Mouse (Mus musculus): ENCODE results near the gene Rgs6. TPM values are rescaled to one million over a fixed set of nuclear protein-coding genes. Genes with fewer than 3 reads are reported as not detected.

The Rgs6 gene
- total RNA-seq, 2 experiments from 2014 or later = not detected

DNA sequence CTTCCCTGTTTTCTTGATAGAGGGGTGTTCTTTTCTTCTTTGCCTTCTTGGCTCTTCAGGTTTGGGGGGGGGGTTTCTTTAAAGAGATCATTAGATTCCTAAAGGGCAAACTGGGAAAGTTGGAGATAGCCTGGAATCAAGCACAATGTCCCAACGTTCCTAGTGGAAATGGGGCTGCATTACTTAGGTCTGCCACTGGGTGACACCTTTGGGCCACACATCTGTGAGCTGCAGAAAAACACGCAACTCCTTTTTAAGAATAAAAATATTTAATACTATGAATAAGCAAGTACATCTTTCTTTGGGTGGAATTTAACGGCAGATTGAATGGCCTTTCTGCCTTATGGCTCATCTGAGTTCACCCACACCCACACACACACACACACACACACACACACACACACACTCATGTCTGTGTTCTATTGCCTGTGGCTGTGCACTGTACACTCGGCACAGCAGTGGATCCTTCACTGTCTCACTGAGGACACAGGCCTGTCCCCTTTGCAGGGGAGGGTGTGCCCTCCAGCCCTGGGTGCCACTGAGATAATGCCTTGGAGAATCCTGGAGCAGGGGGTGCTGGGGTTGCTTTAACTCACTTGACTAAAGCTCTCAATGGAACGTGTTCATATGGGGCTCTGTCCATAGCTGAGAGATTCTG, 526.4 kb downstream of the Rgs6 start:
- no peak for ATAC-seq (ENCODE audit: poor library complexity, severe bottlenecking)

DNA sequence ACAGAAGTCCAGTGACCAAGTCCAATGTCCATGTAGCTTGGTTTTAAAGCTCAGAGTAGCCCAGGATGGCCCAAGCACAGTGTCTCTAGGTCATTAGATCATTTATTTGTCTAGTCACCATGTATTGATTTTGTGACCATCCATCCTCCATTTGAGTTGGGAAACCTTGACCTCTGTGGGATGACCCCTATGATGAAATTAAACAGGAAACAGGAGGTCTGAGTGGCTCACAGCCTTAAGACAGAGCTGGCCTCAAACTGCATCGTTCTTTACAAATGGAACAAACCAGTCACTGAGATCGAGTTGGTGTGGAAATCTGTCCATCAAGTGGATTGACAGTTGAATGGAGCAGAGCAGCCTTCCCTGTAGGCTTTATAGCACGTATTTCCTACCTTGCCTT, 536.0 kb downstream of the Rgs6 start:
- ATAC-seq (ENCODE audit: poor library complexity, severe bottlenecking) = no peak

DNA sequence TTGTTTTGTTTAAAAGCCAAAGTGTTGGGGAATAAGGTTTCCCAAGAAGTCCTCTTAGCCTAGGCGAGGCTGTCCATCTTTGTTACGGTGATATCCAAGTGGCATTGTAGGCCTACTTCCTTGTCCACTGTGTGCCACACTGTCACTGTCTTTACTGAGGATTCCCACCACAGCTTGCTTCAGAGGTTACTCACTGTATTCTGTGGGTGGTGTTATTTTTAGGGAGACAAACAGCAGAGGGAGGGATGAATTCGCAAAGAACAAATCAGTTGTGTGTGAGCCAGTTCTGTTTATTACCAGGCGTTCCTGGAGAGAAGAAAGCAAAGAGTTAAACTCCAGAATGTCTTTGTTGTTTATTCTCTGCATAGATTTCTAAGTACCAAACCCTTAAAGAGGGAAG, 537.2 kb downstream of the Rgs6 start:
- ATAC-seq (ENCODE audit: poor library complexity, severe bottlenecking) = no peak

DNA sequence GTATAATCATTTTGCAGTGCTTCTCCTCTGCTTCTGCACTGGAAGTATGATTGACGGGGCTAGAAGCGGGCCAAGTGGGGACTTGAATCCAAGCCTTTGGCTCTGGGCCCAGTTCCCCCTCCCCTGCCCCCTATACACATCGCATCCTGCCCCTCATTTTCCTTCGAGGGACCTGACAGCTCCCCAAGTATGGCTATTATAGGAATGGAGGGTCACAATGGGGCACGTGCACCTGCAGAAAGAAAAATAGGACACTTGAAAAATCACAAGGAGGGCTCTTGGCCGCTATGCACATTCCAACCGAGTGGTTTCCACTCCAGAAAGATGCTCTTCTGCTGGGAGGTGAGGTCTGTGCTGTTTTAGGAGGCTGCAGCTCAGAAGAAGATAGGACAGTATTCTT, 538.8 kb downstream of the Rgs6 start:
- ATAC-seq (ENCODE audit: poor library complexity, severe bottlenecking) = no peak

DNA sequence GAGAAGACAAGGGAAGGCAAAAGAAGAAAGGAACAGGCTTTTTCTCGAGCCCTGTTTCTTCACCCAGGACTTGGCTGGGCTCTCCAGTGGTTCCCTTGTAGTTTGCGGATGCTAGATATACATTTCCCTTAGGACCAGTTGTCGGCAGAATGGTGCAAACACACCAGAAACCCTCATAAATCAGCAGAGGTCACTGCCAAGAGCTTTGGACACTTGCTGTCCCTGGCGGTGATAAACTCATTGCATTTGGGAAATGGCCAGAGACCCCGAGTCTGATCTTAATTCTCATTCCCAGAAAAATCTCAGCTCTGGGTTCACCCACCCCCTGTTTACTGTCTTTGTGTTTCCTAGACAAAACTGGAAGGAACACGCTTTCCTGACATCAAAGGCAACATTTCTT, 539.9 kb downstream of the Rgs6 start:
- no peak for ATAC-seq (ENCODE audit: poor library complexity, severe bottlenecking)

DNA sequence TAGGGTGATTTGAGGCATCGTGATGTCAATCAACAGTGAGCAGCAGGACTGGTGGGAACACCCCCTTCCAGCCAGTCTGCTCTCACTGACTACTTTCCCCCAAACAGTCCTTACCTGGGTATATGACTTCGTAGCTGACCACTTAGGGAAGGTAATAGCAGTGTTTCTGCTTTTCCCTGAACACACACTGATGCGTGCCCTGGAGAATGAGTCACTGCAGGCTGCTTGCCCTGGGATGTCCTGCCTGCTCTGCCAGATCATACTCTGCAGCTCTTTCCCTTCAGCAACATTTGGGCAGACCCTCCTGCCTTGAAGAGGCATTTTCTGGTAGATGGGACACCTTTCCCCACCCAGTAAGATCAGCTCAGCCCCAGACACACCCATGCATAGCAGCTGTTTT, 540.5 kb downstream of the Rgs6 start:
- ATAC-seq (ENCODE audit: poor library complexity, severe bottlenecking) = no peak

DNA sequence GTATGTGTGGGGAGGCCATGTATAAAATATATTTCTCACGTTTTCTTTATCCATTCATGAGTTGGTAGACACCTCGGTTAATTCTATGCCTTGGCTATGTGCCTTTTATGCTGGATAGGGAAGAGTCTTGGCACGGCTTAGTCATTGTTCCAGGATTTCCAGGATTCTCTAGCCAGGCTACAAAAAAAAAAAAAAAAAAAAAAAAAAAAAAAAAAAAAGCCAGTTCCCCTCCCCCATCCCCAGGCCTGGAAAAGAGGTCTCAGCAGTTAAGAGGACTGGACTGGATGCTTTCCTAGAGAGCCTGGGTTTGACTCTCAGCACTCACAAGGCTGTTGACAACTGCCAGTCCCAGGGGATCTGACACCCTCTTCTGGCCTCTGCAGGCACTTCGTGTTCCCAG, 543.3 kb downstream of the Rgs6 start:
- ATAC-seq (ENCODE audit: poor library complexity, severe bottlenecking) = no peak

DNA sequence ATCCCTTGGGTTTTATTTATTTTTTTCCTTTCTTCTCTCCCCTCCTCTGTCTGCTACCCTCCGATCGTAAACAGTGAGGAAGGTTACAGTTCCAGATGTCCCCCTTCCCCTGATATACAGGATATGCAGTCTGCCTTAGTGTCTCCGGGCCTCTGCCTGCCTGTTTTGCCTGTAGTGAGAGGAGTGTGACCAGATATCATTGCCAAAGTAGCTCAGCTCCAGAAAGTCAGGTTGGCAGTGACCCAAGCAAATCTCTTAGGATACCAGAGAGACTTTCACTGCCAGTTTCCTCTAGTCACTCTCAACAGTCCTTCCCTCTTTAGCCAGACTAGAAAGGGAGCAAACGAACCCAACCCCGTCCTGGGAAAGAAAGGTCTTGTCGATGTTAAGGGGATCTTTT, 545.7 kb downstream of the Rgs6 start:
- ATAC-seq (ENCODE audit: poor library complexity, severe bottlenecking) = no peak

DNA sequence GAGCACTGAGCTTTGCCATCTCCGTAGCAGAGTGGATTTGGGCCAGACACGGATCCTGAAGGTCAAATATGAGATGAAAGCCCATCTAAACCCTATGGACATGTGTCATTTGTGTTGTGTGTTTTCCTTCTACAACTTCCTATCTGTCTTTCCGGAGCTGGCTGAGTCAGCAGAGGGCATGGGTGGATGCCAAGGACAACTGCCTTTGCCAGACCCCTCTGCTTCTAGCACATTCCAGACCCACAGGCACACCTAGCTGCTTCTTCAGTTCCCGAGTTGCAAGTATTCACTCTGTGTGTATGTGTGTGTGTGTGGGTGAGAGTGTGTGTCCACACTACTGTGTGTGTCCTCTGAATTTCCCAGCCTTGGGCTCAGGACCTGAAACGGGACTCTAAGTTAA, 547.9 kb downstream of the Rgs6 start:
- no peak for ATAC-seq (ENCODE audit: poor library complexity, severe bottlenecking)

DNA sequence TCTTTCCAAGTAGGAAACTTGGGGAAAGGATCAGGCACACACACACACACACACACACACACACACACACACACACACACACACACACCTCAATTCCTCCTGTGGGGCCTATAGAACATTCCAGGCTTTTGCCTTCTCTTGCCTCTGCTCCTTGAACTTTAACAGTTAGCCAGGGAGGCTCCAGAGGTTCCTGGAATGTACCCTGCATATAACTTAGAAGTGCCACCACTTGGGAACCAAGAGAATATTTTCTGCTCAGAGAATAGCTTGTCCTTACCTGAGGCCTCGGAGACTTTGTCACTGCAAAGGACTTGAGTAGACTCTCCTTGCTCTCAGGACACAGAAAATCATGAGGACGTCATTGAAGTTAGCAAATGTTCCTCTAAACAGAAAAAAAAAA, 548.4 kb downstream of the Rgs6 start:
- no peak for ATAC-seq (ENCODE audit: poor library complexity, severe bottlenecking)

DNA sequence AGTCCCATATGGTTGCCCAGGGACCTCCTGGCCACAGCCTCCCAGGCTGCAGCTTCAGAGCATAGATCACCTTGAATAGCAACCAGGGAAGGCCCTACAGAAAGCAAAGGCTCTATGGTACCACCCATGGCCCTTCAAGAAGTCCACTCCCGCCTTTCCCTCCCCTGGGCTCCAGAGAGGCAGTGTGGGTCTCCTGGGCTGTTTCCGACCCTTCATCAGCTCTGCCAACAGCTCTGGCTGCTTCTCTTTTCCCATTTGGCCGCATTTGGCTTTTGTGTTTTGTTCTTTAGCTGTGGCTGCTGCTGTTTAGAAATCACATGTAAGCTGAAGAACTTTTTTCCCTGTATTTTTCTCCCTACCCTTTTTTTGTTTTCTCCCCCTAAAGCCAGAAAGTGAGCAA, 548.9 kb downstream of the Rgs6 start:
- ATAC-seq (ENCODE audit: poor library complexity, severe bottlenecking) = no peak

DNA sequence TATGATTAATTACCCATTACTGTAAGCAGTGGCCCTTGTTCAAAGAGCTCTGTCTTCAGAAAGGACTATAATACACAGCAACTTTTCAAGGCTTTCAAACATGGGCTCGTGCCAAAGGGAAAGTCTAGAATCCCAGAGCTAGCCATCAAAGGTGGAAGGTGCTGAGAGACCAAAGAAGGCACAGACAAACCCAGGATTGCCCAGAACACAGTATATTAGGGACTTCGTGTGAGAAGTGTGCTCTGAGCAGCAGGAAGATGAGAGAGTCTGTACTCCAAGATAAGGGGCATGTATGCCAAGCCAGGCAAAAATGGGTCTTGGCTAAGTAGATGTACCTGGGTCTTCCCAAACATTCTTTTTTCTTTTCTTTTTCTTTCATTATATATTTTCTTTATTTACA, 553.1 kb downstream of the Rgs6 start:
- no peak for ATAC-seq (ENCODE audit: poor library complexity, severe bottlenecking)

DNA sequence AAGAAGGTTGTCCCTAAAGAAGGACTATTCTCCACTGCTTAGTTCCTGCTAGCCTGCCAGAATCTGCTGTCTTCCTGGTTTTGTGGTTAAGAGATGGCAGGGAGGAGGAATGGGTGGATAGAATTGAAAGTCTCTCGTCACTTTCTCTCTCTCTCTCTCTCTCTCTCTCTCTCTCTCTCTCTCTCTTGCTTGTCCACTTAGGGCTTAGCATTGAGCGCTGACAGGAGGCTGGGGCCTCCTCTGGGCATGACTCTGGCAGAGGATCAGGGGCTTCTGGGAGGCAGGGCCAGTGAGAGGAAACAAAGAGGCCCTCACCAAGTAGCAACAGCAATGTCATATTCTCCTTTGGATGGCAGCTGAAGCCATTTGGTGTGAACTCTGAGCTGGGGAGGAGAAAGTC, 554.4 kb downstream of the Rgs6 start:
- ATAC-seq (ENCODE audit: poor library complexity, severe bottlenecking) = no peak

DNA sequence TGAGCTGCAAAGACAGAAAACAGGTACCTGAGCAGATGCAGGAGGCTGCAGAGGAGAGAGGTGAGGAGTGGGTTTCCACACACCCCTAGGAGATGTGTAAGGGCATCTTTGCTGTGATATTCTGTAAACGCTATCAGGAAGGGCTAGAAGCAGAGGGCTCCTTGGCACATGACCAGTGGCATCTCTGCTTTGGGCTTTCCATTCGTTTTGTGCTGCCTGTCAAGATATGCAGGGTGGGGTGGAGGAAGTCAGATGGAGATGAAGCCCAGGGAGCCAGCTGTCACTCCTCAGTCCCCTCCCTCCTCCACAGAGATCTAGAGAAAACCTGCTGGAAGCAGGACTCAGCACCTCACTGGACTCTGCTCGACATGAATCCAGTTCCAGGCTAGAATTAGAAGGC, 555.0 kb downstream of the Rgs6 start:
- no peak; the same call in 1 of the 2 replicates for ATAC-seq (ENCODE audit: poor library complexity, severe bottlenecking)

DNA sequence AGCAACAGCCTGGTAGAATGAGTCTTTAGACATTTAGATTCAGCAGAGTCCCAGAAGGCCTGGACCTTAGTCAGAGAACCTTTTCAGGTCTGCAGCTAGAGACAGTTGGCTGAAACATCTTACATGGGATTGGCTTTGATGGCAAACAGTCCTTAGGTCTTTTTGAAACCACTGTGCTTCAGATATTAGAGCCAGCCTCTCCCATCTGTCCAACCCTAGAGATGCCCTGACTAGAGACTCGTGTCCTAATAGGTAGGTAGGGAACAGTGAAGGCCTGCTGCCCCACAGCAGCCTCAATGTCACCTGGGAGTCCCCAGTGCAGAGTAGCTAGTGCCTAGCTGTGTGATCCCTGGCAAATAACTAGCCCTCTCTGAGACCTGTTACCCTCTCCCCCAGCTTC, 555.5 kb downstream of the Rgs6 start:
- no peak for ATAC-seq (ENCODE audit: poor library complexity, severe bottlenecking)

DNA sequence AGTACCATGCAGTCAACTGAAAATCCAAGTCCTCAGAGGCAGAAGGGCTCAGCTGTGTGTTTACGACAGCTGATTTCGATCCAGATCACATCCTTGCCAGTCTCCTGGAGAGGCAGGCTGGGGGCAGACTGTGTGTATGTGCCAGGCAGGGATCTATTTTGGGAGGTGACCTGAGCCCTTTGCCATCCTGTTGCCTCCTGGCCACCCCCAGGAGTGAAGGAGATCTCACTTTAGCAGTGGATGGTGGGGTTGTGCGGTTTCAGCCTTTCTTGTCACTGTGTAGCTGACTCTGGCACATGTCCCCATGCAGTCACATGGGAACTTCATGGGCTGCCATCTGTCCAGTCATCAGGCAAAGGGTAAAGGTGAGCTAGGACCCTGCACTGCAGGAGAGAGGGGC, 557.0 kb downstream of the Rgs6 start:
- no peak for ATAC-seq (ENCODE audit: poor library complexity, severe bottlenecking)

DNA sequence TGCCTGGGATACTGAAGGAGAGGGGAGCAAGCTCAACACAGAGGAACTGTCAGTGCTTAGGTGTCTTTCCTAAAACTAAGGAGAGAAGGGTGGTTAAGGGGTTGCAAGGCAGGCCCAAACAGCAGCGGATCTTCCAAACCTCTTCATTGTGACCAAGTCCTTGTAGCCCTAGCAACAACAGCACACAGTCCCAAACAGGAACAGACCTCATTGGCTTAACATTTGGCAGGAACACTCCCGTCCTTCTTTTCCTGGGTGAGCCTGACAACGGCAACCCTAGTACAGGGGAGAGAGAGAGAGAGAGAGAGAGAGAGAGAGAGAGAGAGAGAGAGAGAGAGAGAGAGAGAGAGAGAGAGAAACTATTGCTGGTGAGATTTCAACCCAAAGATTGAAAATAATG, 557.8 kb downstream of the Rgs6 start:
- no peak for ATAC-seq (ENCODE audit: poor library complexity, severe bottlenecking)

DNA sequence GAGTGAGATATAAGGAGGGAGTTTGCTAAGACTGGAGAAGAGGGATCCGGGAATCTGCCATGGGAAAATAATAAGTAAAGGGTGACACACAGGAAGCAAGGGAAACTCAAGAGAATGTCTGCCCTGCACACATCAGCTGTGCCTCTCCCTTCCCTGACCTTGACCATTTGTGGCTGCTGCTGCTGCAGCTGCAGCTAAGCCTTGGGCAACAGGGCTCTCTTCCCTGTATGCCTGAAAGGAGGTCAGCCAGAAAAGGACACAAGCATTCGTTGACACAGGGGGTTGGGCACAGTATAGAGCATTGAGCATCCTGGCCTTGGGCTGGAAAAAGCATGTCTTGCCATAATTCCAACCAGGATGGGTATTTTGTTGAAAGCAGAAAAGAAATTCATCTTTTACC, 558.8 kb downstream of the Rgs6 start:
- ATAC-seq (ENCODE audit: poor library complexity, severe bottlenecking) = no peak

DNA sequence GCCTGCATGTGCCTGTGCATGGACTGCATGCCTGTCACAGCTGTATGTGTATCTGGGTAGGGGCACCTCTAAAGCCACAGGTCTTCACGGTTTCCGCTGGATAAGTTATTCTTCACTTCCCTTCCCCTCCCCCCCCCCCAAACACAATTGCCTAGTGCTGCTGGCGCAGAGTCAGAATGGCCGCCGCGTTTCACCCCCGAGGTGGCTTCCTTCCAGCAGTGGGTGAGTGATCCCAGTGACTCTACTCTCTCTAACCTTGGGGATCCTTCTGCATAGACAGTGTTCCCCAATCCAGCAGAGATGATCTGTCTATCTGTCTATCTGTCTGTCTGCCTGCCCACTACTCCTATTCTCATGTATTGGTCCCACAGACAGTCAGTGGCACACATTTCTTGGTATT, 561.9 kb downstream of the Rgs6 start:
- ATAC-seq (ENCODE audit: poor library complexity, severe bottlenecking) = no peak

DNA sequence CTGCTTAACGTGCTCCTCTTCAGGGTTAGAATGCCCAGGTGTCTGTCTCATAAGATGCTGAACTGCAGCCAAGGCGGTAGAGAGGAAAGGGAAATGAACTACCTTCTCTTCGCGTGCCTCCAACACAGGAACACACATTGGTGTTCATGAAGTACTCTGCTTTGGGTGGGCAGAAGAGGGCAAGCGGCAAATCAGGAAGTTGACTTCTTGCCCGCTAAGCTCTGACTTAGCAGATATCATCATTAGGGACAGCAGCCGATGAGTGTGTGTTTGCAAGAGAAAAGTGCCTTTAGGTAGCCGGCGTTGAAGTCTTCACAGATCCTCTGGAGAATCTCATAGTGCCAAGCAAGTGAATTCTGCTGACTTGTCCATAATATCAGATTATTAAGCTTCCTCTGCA, 562.7 kb downstream of the Rgs6 start:
- no peak for ATAC-seq (ENCODE audit: poor library complexity, severe bottlenecking)

DNA sequence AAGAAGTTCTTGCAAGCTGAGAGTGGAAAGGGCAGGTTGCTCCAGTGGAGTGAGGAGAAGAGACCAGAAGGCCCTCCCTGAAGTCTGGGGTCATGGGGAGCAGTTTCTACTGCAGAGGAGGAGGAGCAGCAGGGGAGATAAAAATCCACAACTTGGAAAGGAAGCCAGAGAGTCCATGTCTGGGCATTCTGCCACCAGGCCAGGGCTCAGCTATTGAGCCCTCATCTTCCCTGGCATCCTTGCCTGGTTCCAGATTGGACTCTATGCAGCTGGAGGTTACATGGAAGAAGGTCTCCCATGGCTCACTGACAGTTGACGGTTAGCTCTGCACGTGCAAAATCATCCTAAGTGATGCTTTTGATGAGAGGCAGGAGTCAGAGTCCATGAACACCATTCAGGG, 563.4 kb downstream of the Rgs6 start:
- no peak for ATAC-seq (ENCODE audit: poor library complexity, severe bottlenecking)

DNA sequence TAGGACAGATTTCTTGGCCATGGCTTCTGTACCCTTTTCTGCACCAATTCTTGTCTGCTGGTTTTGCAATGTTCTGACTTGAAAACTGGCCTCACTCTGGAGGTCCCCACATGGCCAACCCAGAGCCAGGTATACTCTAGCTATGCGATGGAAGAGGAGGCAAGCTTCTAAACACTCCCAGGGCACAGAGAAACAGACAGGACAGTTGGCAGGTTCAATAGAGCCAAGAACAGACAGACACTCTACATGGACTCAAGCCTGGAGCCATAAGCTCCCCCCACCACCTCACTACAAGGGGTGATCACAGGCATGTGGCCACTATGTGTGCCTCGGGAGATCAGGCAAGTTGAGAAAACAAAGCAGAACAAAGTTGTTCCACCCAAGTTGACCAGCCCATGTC, 572.1 kb downstream of the Rgs6 start:
- no peak for ATAC-seq (ENCODE audit: poor library complexity, severe bottlenecking)

DNA sequence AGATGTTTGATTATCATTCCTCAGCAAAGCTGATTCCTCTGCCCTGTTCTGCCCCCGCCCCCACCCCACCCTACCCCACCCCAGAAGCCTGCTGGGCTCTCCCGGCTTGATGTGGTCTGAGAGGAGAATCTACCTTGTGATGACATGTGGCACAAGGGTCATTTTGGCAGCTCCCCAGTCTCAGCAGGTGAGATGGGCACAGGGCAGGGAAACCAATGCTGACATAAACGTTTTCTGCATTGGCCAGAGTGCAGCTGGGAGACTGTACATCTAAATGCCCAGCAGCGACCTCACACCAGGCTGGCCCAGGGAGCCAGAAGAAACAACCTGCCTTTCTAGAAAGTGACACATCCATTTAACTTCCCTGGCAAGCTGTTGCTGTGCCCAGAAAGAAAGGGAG, 572.6 kb downstream of the Rgs6 start:
- no peak for ATAC-seq (ENCODE audit: poor library complexity, severe bottlenecking)

DNA sequence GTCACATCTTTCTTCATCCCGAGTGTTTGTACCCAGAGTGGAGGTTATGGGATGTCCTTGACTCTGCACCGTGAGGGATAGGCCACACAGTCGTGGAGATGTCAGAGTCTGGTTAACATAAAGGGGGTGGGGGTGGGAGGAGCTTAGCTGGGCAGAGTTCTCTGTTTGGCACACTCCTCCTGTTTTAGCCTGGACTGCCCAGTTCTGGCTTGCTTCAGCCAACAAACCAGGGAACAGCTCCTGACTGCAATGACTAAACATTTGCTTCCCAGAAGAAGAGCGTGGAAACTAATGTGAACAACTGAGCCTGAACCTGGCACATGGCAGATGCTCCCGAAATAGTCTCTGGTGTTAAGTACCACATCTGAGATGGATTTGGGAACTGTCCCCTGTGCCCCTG, 575.6 kb downstream of the Rgs6 start:
- no peak for ATAC-seq (ENCODE audit: poor library complexity, severe bottlenecking)
